Mouse (Mus musculus) cortical plate, adult 2 months (tissue): ENCODE data around the gene Zfyve1. TPM values are rescaled to one million over a fixed set of nuclear protein-coding genes. Genes with fewer than 3 reads are reported as not detected.

Experiments
- H3K27ac ChIP-seq: fragments of 200-500 bp; 2 replicates; pipeline ENCODE4 v1.5.1; 2012; ENCODE audit warnings: low read length, control low read depth, inconsistent platforms; ENCODE audit not compliant: insufficient read depth
- H3K4me1 ChIP-seq: fragments of 200-500 bp; 2 replicates; pipeline ENCODE4 v1.6.1; 2011; ENCODE audit warnings: low read length; ENCODE audit not compliant: control insufficient read depth, insufficient read depth
- H3K4me3 ChIP-seq: fragments of 200-500 bp; 2 replicates; pipeline ENCODE4 v1.5.1; 2011; ENCODE audit warnings: mild to moderate bottlenecking, low read length, control low read depth; ENCODE audit not compliant: insufficient read depth
- CTCF ChIP-seq: fragments of 200-500 bp; IDR thresholded peaks from 2 replicates; pipeline ENCODE4 v1.5.1; 2011; ENCODE audit warnings: mild to moderate bottlenecking, control low read depth, low read length; ENCODE audit not compliant: insufficient read depth; ENCODE audit errors: extremely low read depth
- POLR2A ChIP-seq: fragments of 200-500 bp; IDR thresholded peaks from 2 replicates; pipeline ENCODE4 v1.6.1; 2011; ENCODE audit warnings: mild to moderate bottlenecking, low read length, control low read depth; ENCODE audit not compliant: insufficient read depth; ENCODE audit errors: extremely low read depth
- polyA plus RNA-seq: library from polyadenylated mRNA; depleted of rRNA; stranded (reverse); fragments of >200 nt; gene quantifications from 2 replicates; pipeline ENCODE4 v1.2.3, GENCODE M21; 2012

The Zfyve1 gene
- polyA plus RNA-seq, 1 experiment: 38.9 TPM

DNA sequence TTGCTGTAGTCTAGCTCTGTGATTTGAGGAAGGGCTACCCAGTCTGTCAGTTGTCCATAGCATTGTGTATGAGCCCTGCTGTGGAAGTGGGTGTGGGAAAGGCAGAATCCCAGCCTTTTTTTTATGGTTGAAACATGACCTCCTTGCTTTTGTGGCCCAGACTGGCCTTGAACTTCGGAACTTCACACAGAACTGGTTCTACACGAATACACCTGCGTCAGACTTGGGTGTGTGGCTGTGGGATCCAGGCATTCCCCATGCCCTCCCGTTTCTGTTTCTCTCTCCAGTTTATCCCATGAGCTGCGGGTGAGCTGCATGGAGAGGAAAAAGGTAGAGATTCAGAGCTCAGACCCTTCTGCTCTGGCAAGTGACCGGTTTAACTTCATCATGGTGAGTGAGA is 65.0 kb downstream of the Zfyve1 start:
- H3K27ac ChIP-seq: no peak overlapping the region
- TF ChIP-seq POLR2A (no peak), CTCF (no peak)
- H3K4me1 ChIP-seq: peaks cover 3% of the 10 kb centered on the region
- H3K4me3 ChIP-seq: no peak overlapping the region

DNA sequence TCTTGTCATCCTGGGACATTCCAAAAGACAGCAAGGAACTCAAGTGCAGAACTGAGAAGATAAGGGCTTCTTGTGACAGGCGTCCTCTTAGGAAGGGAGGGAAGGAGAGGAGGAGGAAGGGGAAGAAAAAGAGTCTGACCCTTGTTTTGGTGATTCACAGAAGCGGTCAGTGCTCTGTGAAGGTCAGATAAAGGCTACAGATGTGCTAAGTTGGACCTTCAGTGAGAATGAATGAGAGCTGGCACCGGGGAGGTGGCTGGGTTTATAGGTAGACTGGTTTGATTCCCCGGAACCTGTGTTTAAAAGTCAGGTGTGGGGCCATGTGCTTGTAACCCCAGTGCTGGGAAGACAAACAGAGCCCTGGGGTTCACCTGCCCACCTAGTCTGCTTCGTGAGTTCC is 68.4 kb downstream of the Zfyve1 start:
- Histone ChIP-seq H3K27ac (no peak overlapping the region), H3K4me1 (no peaks in the 10 kb centered on the region; the same call in 1 of the 2 replicates), H3K4me3 (no peak overlapping the region)
- TF ChIP-seq CTCF: no peak
- no peak for TF ChIP-seq POLR2A

DNA sequence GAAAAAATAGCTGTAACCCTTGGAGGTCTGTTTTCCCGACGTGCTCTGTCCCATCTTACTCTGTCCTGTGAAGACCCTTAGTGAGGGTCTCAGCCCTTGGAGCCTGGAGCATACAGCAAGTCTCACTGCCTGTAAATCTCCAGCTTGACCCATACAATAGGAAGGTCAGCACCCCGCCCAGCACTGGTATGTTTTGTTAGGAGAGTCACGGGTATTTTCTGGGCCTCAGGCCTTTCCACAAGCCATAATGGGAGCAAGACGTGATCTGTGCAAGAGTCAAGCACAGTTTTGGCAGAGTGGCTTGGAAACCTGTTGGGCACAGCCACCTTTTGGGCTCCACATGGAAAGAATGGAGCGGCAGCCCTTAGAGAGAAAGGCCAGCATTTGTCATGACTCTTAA is 69.2 kb downstream of the Zfyve1 start:
- no peak for TF ChIP-seq CTCF
- no peak for TF ChIP-seq POLR2A
- no peak overlapping the region for H3K27ac ChIP-seq
- H3K4me1 ChIP-seq: no peaks in the 10 kb centered on the region; the same call in 1 of the 2 replicates
- H3K4me3 ChIP-seq: no peak overlapping the region

DNA sequence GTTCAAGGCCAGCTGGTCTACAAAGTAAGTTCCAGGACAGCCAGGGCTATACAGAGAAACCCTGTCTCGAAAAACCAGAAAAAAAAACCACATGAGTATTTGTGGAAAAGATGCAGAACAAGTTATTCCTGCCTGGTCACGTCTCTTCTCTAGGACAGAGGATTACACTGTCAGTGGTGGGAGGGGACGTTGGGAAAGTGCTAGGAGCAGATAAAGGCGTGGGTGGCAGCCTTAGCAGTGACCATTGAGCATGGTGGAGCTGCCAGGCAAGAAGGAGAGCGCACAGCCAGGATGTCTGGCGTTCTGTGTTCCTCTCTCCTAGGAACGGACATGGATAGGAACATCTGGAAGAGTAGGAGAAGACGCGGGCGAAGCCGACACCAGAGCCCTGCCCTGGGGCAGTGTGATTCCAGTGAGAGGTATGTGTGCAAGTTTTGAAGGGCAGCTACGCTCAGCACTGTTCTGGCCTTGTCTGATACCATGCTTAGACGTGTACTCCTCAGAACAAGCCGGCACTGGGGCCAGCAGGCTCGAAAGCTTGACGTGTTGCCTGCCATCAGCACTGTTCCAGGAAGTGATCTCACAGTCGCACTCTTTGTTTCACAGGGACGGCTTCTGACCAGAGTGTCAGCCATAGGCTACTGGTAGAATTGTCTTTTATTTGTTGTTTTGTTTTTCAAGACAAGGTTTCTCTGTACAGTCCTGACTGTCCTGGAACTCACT is 71.0 kb downstream of the Zfyve1 start:
- Histone ChIP-seq H3K4me3 (no peak overlapping the region), H3K4me1 (no peaks in the 10 kb centered on the region; the same call in 1 of the 2 replicates), H3K27ac (no peak overlapping the region)
- TF ChIP-seq POLR2A: no peak
- no peak for TF ChIP-seq CTCF

DNA sequence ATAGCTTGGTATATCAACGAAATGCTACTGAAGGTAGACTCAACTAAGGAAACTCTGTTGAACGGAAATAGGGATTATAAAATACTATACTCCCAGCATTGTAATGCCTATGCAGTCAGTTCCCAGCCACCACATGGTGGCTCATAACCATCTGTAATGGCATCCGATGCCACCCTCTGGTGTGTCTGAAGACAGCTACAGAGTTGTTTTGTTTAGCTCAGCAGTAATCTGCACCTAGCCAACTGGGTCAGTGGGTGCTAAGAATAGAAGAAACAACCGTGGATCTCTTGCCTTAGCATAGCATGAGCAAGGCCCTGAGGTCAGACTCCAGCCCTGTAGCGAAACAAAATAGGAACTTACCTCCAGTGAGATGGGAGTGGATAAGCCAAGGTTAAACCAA is 72.7 kb downstream of the Zfyve1 start:
- no peak overlapping the region for H3K27ac ChIP-seq
- no peak overlapping the region for H3K4me3 ChIP-seq
- no peaks in the 10 kb centered on the region; the same call in 1 of the 2 replicates for H3K4me1 ChIP-seq
- no peak for TF ChIP-seq POLR2A
- TF ChIP-seq CTCF: no peak

DNA sequence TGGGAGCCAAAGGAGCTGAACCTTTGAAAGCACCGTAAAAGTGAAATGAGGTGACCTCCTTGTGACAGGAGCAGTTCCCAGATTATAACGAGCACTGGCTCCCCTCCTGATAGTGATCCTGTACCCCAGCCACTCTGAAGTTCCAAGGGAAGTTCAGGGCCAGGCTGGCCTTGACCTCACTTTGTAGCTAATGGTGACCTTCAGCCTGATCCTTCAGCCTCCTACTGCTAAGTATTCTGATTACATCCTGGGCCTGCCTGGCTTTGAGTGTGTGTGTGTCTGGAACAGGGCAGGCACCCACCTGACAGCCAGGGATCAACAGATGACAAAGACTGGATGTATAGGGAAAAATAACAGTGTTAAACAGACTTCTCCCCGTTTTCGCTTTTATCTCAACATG is 73.1 kb downstream of the Zfyve1 start:
- Histone ChIP-seq H3K27ac (no peak overlapping the region), H3K4me3 (no peak overlapping the region), H3K4me1 (no peaks in the 10 kb centered on the region; the same call in 1 of the 2 replicates)
- TF ChIP-seq CTCF (no peak), POLR2A (no peak)

DNA sequence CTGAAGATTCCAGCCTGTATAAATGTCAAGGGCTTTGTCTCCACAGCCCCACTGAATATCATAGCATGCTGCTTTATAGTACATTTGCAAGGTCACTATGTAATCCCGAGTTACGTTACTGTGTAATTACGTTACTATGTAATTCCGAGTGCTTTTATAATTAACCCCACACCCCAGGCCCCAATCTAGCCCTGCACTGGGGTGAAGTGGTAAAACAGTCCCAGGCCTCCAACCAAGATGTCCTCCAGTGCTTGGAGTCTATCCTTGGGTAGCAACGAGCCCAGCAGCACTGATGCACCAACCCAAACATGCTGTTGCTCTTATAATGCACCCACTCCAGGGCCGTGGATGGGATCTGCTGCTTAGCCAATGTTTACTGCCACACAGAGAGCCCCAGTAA is 74.0 kb downstream of the Zfyve1 start:
- H3K4me1 ChIP-seq: no peaks in the 10 kb centered on the region; the same call in 1 of the 2 replicates
- H3K4me3 ChIP-seq: no peak overlapping the region
- H3K27ac ChIP-seq: no peak overlapping the region
- TF ChIP-seq POLR2A: no peak
- TF ChIP-seq CTCF: no peak

DNA sequence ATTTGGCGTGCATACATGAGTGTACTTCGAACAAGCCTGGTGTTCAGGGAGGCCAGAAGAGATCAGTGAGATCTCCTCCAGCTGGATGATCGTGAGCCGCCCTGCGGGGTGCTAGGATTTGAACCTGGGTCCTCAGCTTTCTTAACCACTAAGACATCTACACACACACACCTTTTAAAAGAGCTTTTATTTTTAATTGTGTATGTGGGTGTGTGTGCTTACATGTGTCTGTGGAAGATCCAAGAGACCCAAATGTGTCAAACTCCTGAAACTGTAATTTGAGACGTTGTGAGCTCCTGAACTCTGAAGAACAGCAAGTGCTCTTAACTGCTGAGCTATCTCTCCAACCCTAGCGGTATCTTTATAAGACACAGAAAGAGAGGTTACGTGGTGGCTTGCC is 75.9 kb downstream of the Zfyve1 start:
- H3K4me1 ChIP-seq: no peaks in the 10 kb centered on the region
- TF ChIP-seq POLR2A (no peak), CTCF (no peak)
- H3K4me3 ChIP-seq: peak overlapping the region; percentile 77
- H3K27ac ChIP-seq: no peak overlapping the region

DNA sequence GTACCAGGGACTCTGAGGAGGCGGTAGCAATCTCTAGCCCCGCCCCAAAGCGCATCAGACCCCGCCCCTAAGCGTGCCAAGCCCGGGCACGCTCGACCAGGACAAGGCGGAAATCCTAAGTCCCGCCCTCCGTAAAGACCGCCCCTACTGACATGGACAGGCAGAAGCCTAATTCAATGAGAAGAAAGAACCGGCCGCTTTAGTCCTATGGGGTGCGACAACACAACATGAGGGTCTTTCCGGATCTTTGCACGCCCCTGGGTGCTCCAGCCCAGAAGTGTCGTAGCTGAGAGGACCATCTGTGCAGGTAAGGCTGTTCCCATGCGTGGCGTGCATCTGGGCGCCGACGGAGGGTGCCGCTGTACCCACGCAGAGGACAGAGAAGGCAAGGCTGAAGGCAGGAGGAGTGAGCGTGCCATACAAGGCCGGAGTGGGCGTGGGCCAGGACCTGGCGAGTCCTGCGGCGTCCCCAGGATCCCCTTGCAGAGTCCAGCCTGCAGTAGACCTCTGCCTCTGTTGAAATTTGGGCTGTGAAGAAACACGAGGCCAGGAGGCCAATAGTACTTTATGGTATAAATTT is 76.6 kb downstream of the Zfyve1 start, which contains the start of gene Dcaf4:
TSS of gene Dcaf4 (plus strand) at position 156 of the 580 bp plus-strand sequence.
- Histone ChIP-seq H3K27ac (peak within 1 kb of the TSS; percentile 26; the same call in 1 of the 2 replicates), H3K4me1 (no peaks in the 10 kb centered on the region), H3K4me3 (peak within 1 kb of the TSS; percentile 77)
- TF ChIP-seq CTCF (no peak), POLR2A (peak; percentile 51; the same call in 1 of the 2 replicates)

DNA sequence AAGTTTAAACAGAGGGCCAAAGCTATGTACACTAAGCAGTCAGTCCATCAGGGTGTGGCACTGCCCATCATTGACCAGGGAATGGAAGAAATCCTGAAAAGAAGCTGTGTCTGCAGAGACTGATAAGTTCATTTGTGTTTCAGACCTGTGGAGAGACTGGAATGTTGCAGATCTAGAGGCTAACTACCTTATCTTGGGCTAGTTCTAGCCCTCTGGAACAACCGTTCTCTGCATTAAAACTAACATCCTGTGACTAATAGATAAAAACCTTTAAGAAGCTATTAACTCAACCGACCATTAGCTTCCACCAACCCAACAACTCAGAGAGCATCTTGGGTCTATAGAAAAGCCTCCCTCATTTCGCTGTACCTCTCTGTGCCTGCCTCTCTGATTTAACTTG is 79.4 kb downstream of the Zfyve1 start:
- Histone ChIP-seq H3K27ac (no peak overlapping the region), H3K4me3 (no peak overlapping the region), H3K4me1 (peaks cover 2% of the 10 kb centered on the region; the same call in 1 of the 2 replicates)
- TF ChIP-seq POLR2A (no peak), CTCF (no peak)
